Mouse (Mus musculus) fat pad, adult 2 months (tissue): Measurements from ENCODE around the gene Cbfa2t2.
"Not testable (repeated sequence)": the region's sequence is repeated elsewhere in the genome, so short reads cannot be mapped to it uniquely, and the experiment has no call there.

Source experiments
- DNase-seq: peaks from one replicate; pipeline ENCODE4 v3.0.0-alpha.2; 2011; ENCODE audit warnings: low read depth, low spot score; ENCODE audit errors: extremely low read depth

Cbfa2t2 gene

DNA sequence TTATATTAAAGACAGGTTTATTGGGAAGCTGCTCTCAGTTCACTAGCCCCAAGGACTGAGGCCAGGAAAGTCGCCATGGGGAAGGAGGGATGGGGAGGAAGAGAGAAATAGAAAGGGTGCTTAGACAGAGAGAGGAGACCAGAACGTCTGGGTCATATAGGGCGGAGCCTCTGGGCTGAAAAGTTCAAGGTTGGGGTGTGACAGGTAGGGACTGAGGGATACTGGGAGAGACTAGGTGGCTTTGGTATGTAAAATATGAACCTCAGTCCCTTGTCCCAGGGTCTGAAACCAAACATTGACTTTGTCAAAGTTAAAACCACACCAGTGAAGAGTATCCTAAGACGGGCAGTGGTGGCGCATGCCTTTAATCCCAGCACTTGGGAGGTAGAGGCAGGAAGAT lies 30.9 kb downstream of the Cbfa2t2 start:
- no peak for DNase-seq

DNA sequence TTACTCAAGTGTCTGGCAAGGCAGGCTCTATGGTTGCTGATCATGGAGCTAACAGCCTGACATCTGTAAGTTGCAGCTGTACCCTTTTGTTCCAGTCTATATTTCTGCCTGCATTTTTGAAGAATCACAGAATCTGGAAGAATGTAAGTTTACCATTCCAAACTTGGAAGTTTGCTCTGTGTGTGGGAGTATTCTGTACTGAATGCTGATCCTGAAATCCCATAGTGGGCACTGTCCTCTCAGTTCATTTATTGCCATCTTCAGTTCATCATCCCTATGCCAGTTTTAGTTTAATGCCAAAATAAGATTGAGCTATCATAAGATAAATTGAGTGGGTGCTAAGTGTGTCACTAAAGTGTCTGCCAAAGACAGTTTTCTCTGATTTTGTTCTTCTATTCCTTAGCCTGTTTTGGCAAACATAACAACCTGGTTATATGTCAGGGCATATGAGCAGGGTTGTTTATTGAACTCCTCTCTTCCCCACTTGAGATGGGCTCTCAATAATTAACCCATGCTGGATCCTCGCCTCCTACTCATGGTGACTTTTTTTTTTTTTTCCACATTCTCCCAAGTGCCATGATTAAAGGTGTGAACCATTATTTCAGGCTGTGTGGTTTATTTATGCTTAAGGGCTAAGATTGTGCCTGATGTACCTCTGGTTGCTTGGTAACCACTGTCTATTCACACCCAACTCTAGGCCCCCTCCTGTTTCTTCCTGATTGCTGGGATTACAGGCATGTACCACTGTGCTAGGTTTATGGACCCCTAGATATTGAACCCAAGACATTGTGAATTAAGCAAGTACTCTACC lies 38.2 kb downstream of the Cbfa2t2 start:
- DNase-seq = no peak

DNA sequence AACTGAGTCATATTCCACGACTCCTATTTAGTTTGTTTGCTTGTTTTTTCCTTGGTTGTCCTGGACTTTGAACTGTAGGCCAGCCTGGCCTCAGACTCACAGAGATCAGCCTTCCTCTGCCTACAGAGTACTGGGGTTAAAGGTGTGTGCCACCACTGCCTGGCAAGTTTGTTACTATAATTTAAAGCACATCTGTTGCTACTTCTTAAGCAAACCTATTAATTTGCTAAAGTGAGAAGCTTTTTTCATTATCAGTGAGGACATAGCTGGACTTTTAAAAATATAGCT lies 38.7 kb downstream of the Cbfa2t2 start:
- no peak for DNase-seq

DNA sequence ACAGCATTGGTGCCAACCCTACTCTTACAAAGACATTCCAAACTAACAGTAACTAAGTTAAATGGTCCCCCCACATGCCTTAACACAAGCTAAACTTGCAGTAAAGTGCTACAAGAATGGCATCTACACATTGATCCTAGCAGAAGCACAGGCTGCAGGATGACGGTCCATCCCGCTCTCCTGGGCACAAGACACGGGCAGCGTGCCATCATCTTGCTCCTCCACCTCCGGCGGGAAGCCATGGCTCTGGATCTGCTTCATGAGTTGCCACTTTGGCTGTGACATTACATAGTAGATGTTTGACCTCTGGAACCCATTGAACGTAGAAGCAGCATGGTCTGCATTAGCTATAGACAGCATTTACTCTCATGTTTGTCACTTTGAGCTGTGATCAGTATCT lies 39.6 kb downstream of the Cbfa2t2 start:
- no peak for DNase-seq

DNA sequence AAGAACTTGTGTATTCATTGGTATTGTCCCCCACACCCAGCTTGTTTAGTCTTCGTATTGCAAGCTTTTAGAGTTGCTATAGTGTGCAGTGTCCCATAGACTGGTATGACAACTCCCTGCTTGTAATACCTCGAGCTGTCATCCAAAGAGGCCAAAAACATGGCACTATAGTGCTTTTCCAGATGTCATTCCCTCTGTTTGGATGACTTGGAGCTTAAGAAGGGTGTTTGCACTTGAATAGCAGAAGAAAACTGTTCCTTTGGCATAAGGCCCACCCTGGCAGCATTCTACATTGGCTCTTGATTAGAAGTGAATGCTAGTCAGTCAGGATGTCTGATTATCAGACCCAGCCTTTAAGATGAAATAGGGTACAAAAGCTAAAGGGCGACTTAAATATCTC lies 40.7 kb downstream of the Cbfa2t2 start:
- no peak for DNase-seq

DNA sequence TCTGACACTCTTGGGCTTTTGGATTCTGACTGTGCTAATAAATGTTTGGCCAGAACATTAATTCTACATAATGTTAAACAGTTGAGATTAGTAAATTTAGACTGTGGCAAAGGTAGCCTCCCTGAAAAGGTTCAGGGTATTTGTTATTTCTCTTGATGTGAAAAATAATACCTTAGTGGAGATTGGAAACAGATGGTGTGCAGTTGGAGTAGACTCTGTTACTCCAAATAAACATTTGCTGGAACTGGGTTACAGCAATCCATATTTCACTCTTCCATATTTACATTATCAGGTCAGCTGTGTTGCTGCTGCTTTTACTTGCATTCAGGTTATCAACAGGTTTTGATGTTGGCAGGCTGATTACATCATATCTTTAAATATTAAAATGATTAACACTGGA lies 55.5 kb downstream of the Cbfa2t2 start:
- DNase-seq = no peak

DNA sequence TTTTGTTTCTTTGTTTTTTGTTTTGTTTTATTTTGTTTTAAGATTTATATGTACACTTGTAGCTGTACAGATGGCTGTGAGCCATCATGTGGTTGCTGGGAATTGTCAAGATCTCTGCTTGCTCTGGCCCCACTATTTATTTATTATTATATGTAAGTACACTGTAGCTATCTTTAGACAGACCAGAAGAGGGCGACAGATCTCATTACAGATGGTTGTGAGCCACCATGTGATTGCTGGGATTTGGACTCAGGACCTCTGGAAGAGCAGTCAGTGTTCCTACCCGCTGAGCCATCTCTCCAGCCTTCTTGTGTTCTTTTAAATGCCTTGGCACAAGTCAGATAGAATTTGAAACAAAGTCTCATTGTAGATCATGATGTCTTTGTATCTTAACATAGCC lies 57.3 kb downstream of the Cbfa2t2 start:
- not testable (repeated sequence) for DNase-seq

DNA sequence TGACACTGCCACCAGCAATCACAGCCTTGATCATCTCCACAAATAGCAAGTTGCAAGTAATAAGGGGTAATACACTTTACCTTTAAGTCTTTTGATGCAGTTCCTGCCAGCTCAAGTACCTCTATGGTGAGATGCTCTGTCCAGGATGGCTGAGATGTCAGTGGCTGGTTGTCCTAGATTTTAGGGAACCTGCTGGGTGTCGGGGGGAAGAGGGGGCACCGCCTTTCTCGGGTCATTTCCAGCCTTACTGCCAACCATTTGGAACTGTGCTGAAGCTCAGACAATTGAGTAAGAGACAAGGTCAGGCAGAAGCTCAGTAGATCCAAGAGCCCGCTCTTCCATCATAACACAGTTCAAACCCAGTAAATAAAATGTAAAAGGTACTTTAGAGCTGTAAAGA lies 58.7 kb downstream of the Cbfa2t2 start:
- DNase-seq = no peak

DNA sequence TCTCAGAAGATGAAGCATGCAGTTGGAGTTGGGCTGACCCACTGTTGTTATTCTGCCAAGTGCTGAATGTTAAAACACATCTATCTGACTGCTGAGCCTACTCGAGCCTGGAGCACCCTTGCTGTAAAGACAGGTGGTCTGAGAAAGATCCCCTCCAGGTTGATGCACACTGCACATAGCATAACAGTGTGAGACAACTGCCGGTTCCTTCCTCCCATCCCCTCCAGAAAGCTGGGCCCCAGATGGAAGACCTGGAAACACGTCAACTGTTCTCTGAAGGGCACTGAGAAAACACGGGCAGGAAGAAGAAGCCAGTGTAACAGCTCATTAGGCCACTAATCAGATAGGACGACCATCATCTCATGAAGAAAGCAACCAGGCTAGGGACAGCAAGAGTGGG lies 62.3 kb downstream of the Cbfa2t2 start:
- no peak for DNase-seq

DNA sequence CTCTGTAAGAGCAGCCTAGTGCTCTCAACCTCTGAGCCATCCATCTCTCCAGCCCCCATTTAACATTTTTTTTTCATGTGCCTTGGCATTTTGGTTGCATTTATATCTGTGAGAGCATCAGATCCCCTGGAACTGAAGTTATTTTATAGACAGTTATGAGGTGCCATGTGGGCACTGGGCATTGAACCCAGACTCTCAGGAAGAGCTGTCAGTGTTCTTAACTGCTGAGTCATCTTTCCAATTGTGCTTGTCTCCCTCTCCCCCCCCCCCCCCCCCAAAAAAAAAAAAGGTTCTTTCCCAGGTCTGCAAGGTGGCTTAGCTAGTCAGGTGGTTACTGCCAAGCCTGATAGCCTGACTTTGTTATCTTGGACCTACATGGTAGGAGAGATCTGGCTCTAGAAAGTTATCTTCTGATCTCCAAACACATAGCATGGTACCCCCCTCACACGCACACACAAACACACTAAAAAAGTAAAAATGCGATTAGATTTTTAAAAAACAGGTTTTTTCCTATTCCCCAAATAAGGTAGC lies 63.5 kb downstream of the Cbfa2t2 start:
- no peak for DNase-seq

DNA sequence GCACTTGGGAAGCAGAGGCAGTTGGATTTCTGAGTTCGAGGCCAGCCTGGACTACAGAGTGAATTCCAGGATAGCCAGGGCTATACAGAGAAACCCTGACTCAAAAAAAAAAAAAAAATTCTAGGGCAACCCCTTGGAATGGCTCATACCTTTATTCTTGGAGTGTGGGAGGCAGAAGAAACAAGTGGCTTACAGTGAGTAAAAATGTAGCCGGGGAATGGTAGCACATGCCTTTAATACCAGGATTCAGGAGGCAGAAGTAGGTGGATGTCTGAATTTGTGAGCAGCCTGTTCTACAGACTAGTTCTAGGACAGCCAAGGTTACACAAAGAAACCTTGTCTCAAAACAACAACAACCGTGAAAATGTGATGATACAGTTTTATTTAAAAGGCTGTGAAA lies 64.5 kb downstream of the Cbfa2t2 start:
- no peak for DNase-seq

DNA sequence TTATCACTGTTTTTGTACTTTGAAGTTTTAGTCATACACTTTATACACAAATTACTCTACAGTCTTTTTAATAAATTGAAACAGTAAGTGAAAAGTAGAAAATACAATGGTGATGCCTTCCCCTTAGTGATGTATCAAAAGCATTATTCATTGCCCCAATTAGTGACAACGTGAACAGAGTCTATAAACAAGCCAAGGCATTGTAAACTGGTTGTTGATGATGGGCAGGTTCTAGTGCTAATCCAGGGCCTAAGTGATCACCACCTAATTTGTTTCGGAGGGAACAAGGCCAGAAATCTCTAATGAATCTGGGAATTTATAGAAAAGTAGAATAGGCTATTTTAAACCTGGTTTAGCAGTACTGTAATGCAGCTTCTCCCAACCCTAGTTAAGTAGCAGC lies 70.8 kb downstream of the Cbfa2t2 start:
- DNase-seq = no peak

DNA sequence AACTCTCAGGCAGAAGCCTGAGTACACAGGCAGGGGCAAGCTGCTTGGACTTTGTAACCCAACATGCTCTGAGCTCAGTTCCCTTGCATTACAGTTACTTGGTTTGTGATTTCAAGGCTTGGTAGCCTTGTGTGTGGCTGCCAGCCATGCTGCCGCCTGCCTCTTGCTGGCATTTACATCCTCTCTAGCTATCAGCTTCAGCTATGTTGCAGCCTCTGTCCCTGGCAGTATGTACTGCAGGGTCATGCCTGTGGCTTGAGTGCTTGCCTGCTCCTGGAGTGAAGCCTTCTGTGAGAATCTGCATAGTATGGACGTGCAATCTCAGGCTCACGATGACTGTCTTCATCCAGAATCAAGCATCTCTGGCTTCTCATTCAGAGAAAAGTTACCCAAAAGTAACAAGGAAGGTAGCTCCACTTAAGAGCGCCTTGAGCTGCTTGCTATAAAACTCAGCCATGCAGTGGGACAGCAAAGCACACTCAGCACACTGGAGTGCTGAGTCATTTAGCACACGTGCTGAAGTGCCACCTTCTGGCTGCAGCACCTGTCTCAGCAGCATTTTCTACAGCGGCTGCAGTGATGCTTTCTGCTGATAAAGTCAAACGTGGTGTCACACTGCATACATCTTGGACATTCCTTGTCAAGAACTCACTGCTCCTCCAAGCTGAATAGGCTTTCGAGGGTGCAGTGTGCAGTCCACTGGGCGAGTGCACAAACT lies 71.4 kb downstream of the Cbfa2t2 start:
- no peak for DNase-seq

DNA sequence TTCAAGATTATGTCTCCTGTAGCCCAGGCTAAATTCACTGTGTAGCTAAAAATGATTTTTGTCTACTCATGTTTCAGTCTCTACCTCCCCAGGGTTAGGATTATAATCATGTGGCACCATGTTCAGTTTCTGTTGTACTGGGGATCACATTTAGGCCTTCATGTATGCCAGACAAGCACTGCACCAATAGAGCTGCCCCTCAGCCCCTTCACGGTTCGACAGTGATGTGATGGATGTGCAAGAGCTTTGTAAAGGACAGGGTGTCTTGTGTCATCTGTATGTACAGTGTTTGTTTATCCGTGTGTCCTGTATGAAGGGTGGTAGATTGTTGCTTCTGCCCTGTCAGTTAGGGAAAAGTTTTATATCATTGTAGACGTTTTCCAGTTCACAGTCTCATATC lies 72.2 kb downstream of the Cbfa2t2 start:
- no peak for DNase-seq

DNA sequence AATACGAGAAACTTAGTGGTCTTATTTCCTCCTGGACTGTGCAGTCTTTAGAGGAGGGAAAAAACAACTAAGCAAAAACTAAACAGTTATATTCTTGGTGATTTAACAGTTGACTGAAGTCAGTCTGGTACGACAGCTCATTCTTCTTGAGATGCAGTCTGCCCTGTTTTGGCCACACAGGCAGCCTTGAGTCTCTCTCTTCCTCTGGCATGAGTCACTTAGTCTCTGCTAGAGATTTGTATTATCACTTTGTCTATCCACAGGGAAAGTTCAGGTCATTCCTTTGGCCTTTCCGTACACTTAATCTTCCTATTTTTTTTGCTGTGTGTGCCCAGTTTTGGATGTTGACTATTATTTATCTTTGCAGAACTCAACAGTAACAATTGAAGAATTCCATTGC lies 73.9 kb downstream of the Cbfa2t2 start:
- no peak for DNase-seq

DNA sequence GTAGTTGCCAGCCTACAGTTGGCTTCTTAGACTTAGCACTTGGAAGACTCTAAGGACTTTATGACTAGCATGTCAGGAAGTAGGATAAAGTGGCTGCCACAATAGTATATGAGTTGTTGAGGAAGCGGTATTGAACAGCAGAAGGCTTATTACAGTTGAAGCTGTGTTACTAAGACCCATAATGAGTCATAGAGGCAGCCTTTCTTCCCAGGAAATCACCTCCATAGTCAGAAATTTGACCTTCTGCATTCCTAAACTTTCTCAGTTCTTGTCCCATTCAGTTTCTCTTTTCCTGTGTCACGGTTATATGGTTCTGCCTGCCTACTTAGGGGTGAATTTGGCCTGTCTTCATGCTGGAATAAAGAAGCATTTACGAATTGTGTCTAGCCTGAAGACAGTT lies 80.7 kb downstream of the Cbfa2t2 start:
- no peak for DNase-seq

DNA sequence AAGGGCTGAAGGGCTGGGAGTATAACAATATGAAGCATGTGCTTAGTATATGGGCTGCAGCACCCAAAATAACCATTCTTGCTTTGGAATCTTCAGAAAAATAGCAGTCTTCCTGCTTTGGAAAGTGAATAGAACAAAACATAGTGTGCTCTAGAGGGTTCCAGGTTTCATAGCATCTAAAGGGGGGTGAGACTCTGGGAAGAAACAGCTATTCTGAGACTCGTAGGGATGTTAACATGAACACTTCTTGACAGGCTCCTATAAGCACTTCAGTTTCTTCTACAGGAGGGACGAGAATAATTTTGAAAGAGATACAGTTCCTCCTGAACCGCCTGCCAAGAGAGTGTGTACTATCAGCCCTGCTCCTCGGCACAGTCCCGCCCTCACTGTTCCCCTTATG lies 81.1 kb downstream of the Cbfa2t2 start:
- DNase-seq = no peak

DNA sequence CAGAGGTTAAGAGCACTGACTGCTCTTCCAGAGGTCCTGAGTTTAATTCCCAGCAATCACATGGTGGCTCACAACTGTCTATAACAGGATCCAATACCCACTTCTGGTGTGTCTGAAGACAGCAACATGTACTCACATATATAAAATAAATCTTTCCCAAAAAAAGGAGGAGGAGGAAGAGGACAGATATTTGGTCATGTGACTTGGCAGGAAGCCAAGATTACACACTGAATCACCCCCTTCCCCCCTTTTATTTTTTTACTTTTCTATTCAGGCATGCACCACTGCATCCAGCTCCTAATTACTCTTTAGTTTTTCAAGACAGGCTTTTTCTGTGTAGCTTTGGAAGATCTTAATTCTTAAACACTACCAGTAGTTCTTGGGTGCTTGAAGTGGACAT lies 85.2 kb downstream of the Cbfa2t2 start:
- DNase-seq = no peak

DNA sequence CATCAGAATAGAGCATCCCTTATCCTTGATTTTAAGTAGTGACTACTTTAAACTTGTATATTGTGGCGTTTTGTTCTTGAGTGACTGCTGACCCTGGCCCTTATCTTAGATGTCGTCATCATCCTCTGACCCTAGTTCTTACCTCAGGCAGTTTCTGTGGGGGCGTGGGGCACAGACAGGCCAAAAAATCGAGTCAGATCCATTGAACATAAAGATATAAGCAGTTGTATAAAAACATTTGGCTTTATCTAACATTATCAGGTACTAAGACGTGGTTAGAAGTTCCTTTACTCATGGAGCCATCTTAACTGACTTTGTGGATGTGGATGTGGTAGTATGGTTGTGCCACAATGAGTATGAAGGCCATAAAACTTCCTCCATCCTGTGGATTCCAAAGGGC lies 86.1 kb downstream of the Cbfa2t2 start:
- DNase-seq = no peak

DNA sequence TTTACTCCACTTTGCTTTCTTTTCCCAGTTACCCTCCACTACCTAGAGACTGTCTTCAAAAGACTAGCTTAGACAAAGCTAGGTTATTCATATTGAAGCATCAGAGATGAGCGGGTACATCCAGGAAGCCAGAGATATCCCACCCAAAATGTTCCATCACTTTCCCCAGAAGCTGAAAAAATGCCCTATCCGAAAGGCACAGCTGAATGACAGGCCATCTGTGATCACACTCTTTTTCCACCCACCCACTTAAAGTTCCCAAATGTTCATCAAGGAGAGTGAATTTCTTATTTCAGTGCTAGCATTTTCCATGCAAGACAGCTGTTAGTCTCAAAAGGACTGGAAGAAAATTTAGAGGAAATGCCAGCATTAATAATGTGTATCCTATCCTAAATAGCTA lies 89.0 kb downstream of the Cbfa2t2 start:
- DNase-seq = no peak

DNA sequence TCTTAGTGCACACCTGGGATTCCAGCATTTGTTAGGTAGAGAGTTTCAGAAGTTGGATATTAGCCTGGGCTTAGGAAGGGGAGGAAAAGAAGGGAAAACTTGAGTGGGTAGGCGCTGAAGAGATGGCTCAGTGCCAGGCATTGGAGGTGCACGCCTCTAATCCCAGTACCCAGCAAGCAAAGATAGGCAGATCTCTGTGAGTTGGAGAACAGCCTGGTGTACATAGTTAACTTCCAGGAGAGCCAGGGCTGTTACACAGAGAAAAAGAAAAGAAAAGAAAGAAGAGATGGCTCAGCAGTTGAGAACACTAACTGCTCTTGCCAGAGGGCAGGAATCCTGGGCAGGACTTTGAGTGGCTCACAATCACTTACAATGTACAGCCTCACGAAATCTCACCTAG lies 90.2 kb downstream of the Cbfa2t2 start:
- no peak for DNase-seq

DNA sequence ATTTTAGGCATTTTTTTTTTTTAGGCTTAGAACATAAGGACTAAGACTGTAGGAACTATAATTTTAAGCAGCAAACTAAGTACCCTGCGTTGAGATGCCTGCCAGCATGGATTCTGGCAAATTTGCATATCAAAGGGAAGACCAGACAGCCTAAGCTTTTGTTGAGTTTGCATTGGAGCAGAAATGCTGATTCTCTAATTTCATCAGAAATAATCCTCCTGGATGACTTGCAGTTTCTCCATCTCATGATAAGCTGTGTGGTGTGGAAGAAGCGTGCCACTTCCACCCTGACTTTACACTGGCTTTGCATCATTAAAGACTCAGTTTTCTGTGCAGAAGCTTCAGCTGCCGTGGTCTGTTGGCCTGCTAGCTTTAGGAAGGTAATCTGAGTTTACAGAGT lies 96.6 kb downstream of the Cbfa2t2 start:
- DNase-seq = no peak
